Mouse (Mus musculus) kidney, embryonic 14.5 days (tissue): ENCODE results near the gene Gm11756. TPM values are rescaled to one million over a fixed set of nuclear protein-coding genes. Genes with fewer than 3 reads are reported as not detected.
"Not testable (repeated sequence)": the region's sequence is repeated elsewhere in the genome, so short reads cannot be mapped to it uniquely, and the experiment has no call there.

Source experiments
- ATAC-seq: fragments of 200-750 bp; cut with Nextera tagmentation; 2 replicates; pipeline ENCODE4 v1.8.0; 2017; ENCODE audit warnings: moderate number of reproducible peaks, mild to moderate bottlenecking, moderate TSS enrichment, moderate library complexity; ENCODE audit not compliant: low FRiP score, low TSS enrichment
- H3K27ac ChIP-seq: fragments of 300-500 bp; sonication (generic); 2 replicates; pipeline ENCODE4 v1.5.1; 2014; ENCODE audit warnings: low read depth, mild to moderate bottlenecking, low read length, moderate library complexity, mixed read lengths
- H3K27me3 ChIP-seq: fragments of 300-500 bp; sonication (generic); 2 replicates; pipeline ENCODE4 v1.6.1; 2014; ENCODE audit warnings: mild to moderate bottlenecking, low read length; ENCODE audit not compliant: control insufficient read depth, insufficient read depth
- H3K36me3 ChIP-seq: fragments of 300-500 bp; sonication (generic); 2 replicates; pipeline ENCODE4 v1.6.1; 2014; ENCODE audit warnings: low read length, mixed read lengths; ENCODE audit not compliant: control insufficient read depth, insufficient read depth
- H3K4me1 ChIP-seq: fragments of 300-500 bp; sonication (generic); 2 replicates; pipeline ENCODE4 v1.6.1; 2014; ENCODE audit warnings: low read length, mixed read lengths; ENCODE audit not compliant: control insufficient read depth, insufficient read depth
- H3K4me2 ChIP-seq: fragments of 300-500 bp; sonication (generic); replicated peaks from 2 replicates; pipeline ENCODE4 v1.6.1; 2014; ENCODE audit warnings: low read depth, mild to moderate bottlenecking, low read length
- H3K4me3 ChIP-seq: fragments of 300-500 bp; sonication (generic); 2 replicates; pipeline ENCODE4 v1.5.1; 2014; ENCODE audit warnings: mild to moderate bottlenecking, low read length
- H3K9ac ChIP-seq: fragments of 300-500 bp; sonication (generic); 2 replicates; pipeline ENCODE4 v1.6.1; 2014; ENCODE audit warnings: low read depth, mild to moderate bottlenecking, low read length, moderate library complexity
- H3K9me3 ChIP-seq: fragments of 300-500 bp; sonication (generic); 2 replicates; pipeline ENCODE4 v1.6.1; 2016; ENCODE audit warnings: low read length; ENCODE audit not compliant: control insufficient read depth
- WGBS: fragments of 180-500 bp; shearing (Covaris S2); extraction: QIAGEN DNeasy Blood & Tissue Kit; methylation state at CpG from one replicate; pipeline ENCODE4 v1.1.7; 2014; 5-methylcytosine and 5-hydroxymethylcytosine counted together
- polyA plus RNA-seq: library from polyadenylated mRNA; unstranded; fragments of >200 nt; fragmentation: Nextera tagmentation; extraction: Ambion mirVana; gene quantifications from 2 replicates; pipeline ENCODE4 v1.2.1, GENCODE M21; 2014

Gene Gm11756
- polyA plus RNA-seq: not detected in 2 replicates

GRCm38 (mm10) chr4:73920660-73921059 lies at the start of gene Gm11756:
Gene Gm11756 (minus strand): TSS chr4:73920760.
- H3K4me3 ChIP-seq, H3K4me2 ChIP-seq, H3K4me1 ChIP-seq, ATAC-seq, H3K27ac ChIP-seq, H3K27me3 ChIP-seq, H3K36me3 ChIP-seq, H3K9ac ChIP-seq, H3K9me3 ChIP-seq: not testable (repeated sequence)
- 87% methylated on average over 6 of the region's 6 CpGs for WGBS

GRCm38 (mm10) chr4:73950375-73950896 lies 29.9 kb upstream of the Gm11756 start, which contains the start of gene 2310002L09Rik:
Gene 2310002L09Rik (minus strand): TSS chr4:73950846.
- Histone ChIP-seq H3K27ac (no peak within 1 kb of the TSS), H3K4me1 (no peaks in the 10 kb centered on the region), H3K4me3 (no peak within 1 kb of the TSS), H3K36me3 (no peaks in the 10 kb centered on the region), H3K9me3 (no peaks in the 10 kb centered on the region), H3K27me3 (no peaks in the 10 kb centered on the region), H3K9ac (no peak within 1 kb of the TSS), H3K4me2 (no peak within 1 kb of the TSS)
- no peak for ATAC-seq
- WGBS: 78% methylated on average over 8 of the region's 8 CpGs

GRCm38 (mm10) chr4:73905853-73906252 lies 14.7 kb downstream of the Gm11756 start, which contains the start of gene Gm13871:
Gene Gm13871 (minus strand): TSS chr4:73905953.
- not testable (repeated sequence) for H3K9ac ChIP-seq, H3K4me3 ChIP-seq, H3K4me1 ChIP-seq, H3K4me2 ChIP-seq, H3K9me3 ChIP-seq, ATAC-seq, H3K36me3 ChIP-seq, H3K27ac ChIP-seq, H3K27me3 ChIP-seq
- no CpG with 5 or more reads among the region's 4 CpGs for WGBS

GRCm38 (mm10) chr4:73891012-73891411 lies 29.5 kb downstream of the Gm11756 start, which contains the start of gene Gm11757:
Gene Gm11757 (minus strand): TSS chr4:73891112.
- H3K4me2 ChIP-seq, H3K9me3 ChIP-seq, H3K27ac ChIP-seq, H3K27me3 ChIP-seq, ATAC-seq, H3K9ac ChIP-seq, H3K36me3 ChIP-seq, H3K4me3 ChIP-seq, H3K4me1 ChIP-seq: not testable (repeated sequence)
- no CpG with 5 or more reads among the region's 4 CpGs for WGBS

- ATAC-seq: not testable (repeated sequence)
These were observed 44.4 kb downstream of the Gm11756 start, which contains the start of gene Gm11758 for GRCm38 (mm10) chr4:73876166-73876565. Gene Gm11758 (minus strand): TSS chr4:73876266.

More at GRCm38 (mm10) chr4:73876166-73876565, 44.4 kb downstream of the Gm11756 start, which contains the start of gene Gm11758:
- H3K27me3 ChIP-seq, H3K9me3 ChIP-seq, H3K9ac ChIP-seq, H3K4me3 ChIP-seq, H3K4me2 ChIP-seq, H3K4me1 ChIP-seq, H3K27ac ChIP-seq, H3K36me3 ChIP-seq: not testable (repeated sequence)
- WGBS: no CpG with 5 or more reads among the region's 4 CpGs

Other genes starting within 250 kb of the Gm11756 start
- not detected in 2 replicates for gene Gm428, start 237.2 kb downstream of the Gm11756 start, polyA plus RNA-seq
- gene Rasef, start 129.8 kb downstream of the Gm11756 start, polyA plus RNA-seq: 5.8 and 13.5 TPM in 2 replicates
- gene Gm11758, start 44.5 kb downstream of the Gm11756 start, polyA plus RNA-seq: not detected in 2 replicates
- not detected in 2 replicates for gene Gm11757, start 29.6 kb downstream of the Gm11756 start, polyA plus RNA-seq
- gene Gm13871, start 14.8 kb downstream of the Gm11756 start, polyA plus RNA-seq: not detected in 2 replicates
- gene 2310002L09Rik, start 30.1 kb upstream of the Gm11756 start, polyA plus RNA-seq: 0.14 TPM in 1 of 2 replicates, not detected in the other
- gene Frmd3, start 92.7 kb upstream of the Gm11756 start, polyA plus RNA-seq: 0.97 and 2.0 TPM in 2 replicates